Mouse (Mus musculus) heart, adult 8-10 months (tissue): ENCODE measurements around the gene Lilrb4a. TPM values are rescaled to one million over a fixed set of nuclear protein-coding genes. Genes with fewer than 3 reads are reported as not detected.
"Not testable (repeated sequence)": the region's sequence is repeated elsewhere in the genome, so short reads cannot be mapped to it uniquely, and the experiment has no call there.

Experiments
- DNase-seq: peaks from one replicate; pipeline ENCODE4 v3.0.0; 2022; ENCODE audit warnings: low spot score
- total RNA-seq, 4 experiments: library from RNA; stranded (reverse); gene quantifications; 2 replicates each; pipeline ENCODE4 v1.2.4; 2022

The Lilrb4a gene
- total RNA-seq: 1 to 10 TPM in 3 of 4 experiments, under 1 TPM in 1; 0.88 to 5.6 (median 1.7) TPM

DNA sequence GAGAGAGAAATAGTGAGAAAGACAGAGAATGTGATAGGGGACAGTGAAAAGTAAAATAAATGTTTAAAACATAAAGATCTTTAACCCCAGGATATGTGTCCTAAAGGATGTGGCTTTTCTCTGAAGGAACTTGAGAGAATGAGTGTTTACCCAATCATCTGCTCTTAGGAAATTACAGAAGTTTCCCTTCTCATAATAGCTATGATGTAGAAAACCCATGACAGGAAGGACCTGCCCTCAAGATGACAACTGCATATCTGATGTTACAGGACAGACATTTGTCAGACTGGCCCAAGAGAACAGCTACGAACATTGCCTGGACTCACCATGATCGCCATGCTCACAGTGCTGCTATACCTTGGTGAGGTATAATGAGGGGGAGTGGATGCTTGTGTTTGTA is at the start of gene Lilrb4a:
Lilrb4a (plus strand) TSS at position 266 of the 400 bp plus-strand sequence.
- peak; percentile 19 for DNase-seq

DNA sequence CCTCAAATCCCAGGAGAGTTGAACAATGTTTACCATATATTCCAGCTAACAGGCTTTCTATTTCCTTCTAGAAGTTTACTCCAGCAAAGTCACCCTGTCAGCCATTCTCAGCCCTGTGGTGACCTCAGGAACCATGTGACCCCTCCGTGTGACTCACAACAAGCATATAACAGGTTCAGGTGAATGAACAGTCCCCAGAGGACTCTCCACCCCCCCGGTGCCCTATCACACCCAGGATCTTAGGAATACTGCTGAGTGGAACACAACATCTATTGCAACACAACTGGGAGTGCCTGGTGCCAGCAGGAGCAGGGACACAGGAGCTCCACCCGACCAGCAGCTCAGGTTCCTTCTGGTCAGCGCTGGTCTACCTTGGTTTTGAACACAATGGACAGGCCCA is 39.1 kb upstream of the Lilrb4a start:
- no peak for DNase-seq

DNA sequence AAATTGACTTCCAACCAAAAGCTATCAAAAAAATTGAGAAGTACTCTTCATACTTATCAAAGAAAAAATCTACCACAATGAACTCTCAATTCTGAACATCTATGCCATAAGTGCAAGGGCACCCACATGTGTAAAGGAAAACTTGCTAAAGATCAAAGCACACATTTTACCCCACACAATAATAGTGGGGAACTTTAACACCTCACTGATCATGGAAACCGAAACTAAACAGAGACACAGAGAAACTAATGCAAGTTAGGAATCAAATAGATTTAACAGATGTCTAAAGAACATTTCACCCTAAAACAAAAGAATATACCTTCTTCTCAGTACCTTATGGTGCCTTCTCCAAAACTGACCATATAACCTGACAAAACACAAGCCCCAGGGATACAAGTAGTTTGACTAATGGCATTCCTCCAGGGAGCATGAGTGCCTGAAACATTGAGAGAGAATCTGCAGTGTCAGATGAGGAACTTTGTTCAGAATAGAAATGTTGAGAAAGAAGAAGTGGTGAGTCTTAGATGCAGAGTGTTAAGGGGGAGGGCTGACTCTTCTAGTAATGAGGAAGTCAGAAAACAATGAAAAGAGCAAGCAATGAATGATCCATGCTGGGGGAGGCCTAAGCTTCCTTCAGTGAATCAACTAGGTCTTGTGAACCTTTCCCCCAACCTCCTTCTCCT is 37.0 kb upstream of the Lilrb4a start:
- DNase-seq: peak; percentile 40

DNA sequence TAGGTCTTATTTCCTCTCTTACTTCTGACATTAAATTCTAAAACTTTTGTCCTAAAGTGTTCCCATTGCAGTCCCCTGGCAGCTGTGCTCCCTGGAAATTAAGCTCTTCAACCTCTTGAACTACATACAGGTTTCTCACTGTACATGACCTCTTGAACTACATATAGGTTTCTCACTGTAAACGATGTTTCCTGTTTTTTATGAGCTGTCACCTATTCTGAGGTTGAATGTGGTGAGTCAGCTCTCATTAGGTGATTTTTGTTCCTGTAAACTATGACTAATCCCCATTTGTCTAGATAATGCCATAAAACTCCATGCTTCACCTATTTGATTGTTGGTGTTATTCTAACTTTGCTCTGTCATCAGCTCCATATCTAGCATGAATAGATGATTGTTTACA is 36.4 kb upstream of the Lilrb4a start:
- no peak for DNase-seq

DNA sequence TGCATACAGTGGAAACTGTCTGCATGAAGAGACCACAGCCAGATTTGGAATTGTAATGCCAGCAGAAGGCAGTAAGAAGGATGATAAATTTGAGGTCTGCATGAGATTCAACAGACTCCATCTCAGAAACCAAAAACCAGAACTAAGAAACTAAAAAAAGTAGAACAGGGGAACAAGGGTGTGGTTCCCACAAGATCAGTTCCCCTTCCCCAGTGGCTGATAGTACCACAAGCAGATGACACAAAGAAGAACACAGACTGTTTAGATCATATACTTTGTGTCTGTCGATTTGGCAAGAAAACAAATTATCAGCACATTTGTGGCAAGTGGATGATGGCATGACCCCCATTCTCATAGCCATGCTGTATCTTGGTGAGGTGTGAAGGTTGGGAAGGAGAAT is 35.0 kb upstream of the Lilrb4a start:
- peak; percentile 20 for DNase-seq

DNA sequence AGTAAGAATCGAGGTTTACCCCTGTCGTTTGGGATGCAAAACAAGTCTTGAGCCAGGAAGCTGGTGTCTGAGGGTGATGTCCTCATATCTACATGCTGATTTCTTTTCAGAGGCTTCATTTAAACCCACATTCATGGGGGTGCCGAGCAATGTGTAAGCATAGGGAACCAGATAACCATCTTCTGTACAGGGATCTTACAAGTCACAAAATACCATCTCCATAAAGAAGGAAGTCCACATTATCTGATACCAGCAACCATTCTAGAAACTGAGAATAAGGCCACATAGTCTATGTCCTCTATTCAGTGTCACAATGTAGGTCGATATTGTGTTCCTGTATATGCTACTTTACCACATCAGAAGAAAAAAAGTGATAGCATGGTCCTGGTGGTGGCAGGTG is 34.4 kb upstream of the Lilrb4a start:
- DNase-seq: no peak

DNA sequence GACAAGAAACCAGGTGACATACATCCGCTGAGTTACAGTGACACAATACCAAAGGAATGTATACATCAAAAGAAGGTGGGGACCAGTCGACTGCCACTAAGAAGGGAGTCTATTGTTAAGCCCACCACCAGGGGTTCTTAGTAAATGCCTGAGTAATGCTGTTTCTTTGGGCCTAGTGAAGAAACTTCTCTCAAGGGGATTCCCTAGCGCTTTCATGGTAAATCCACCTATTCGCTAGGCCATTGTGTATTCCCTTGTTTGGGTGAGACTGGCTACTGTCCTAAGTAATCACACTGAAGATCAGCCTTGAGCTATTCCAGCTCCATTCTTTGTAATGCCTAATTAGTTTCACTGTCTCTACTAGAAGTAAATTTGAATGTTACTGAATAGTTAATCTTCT is 27.0 kb upstream of the Lilrb4a start:
- DNase-seq: not testable (repeated sequence)

DNA sequence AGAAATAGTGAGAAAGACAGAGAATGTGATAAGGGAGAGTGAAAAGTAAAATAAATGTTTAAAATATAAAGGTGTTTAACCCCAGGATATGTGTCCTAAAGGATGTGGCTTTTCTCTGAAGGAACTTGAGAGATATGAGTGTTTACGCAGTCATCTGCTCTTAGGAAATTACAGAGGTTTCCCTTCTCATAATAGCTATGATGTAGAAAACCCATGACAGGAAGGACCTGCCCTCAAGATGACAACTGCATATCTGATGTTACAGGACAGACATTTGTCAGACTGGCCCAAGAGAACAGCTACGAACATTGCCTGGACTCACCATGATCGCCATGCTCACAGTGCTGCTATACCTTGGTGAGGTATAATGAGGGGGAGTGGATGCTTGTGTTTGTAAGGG is 10.4 kb upstream of the Lilrb4a start, which contains the start of the genes Gm49339 and Lilr4b:
Gm49339 (plus strand) TSS at position 216 of the 400 bp plus-strand sequence.
Lilr4b (plus strand) TSS at position 236 of the 400 bp plus-strand sequence.
- not testable (repeated sequence) for DNase-seq

DNA sequence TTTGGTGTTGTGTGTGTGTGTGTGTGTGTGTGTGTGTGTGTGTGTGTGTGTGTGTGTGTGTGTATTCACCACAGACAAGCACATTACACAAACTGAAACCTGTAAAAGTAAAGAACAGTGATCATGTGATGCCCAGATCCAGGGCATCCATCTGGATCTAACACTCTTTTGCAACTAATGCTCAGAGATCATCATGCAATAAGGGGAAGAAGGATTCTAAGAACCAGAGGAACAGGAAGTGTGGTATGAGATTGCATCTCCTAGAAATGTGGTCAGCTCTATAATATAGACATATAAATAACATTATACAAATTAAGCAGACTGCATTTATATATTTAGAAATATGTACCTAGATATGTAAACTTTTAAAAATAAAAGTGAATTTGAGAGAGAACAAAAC is 29.3 kb downstream of the Lilrb4a start:
- no peak for DNase-seq

DNA sequence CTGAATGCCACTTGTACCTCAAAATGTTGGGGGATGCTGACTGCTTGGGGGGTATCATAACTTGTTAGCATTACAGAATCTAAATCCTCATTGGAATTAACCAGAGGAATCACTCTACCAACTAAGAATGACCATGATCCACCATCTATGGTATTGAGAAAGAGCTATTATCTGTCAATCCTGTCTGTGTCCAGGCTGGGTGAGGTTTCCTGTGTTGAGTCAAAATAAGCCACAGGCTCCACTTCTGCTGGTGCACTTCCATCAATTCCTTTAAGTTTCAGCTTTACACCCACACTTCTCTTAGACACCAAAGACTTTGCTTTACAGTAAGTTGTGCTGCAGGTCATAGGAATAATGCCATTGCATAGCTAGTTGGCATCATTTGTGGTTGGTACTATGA is 30.7 kb downstream of the Lilrb4a start:
- DNase-seq: no peak

DNA sequence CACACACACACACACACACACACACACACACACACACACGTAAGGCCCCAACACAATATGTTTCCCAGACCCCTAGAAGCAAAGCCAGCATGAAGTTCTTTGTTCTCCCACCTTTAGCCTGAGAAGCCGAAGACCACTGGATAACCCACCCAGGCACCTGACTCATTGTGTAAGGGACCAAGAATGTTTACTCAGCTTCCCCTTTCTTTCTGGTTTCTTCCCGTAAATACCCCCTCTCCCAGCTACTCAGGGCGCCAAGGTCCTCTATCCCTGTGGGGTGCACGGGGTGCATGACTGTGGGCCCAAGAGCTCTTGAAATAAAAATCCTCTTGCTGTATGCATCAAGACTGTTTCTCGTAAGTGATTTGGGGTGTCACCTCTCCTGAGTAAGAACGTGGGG is 35.3 kb downstream of the Lilrb4a start:
- no peak for DNase-seq

DNA sequence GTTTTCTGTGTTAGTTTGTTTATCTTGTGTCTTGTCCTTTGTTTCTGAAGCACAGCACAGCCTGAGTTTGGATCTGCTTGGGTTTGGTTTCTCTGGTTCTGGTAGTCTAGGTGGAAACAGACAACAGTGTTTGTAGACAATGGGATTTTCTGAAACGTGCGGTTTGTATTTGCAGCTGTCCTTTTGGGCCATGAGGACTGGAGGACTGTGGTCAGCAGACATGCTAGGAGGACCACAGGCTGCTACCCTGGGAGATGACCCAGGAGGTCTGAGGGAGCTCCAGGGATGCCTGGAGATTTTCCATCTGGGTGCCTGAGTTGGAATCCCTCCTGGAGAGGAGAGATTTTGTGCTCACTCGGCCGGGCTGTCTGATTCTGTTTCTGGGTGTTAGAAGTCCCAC is 35.9 kb downstream of the Lilrb4a start:
- no peak for DNase-seq

DNA sequence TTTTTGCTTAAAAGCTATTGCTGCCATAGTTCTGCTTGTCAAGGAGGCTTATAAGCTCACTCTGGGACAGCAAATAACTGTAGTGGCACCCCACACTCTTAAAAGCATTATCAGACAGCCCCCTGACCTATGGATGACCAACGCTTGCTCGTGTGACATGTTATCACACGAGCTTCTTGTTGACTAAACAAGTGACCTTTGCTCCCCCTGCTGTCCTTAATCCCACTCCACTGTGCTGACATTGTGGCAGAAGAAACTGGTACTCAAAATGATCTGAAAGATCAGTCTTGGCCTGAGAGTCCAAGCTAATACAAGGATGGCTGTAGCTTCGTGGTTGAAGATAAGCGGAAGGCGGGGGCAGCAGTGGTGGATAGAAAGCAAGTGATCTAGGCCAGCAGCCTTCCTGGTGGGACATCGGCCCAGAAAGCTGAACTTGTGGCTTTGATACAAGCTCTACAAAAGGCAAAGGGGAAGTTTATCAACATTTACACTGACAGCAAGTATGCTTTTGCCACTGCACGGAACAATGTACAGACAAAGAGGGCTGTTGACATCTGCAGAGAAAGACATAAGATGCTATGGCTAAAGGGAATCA is 38.2 kb downstream of the Lilrb4a start:
- DNase-seq: no peak

DNA sequence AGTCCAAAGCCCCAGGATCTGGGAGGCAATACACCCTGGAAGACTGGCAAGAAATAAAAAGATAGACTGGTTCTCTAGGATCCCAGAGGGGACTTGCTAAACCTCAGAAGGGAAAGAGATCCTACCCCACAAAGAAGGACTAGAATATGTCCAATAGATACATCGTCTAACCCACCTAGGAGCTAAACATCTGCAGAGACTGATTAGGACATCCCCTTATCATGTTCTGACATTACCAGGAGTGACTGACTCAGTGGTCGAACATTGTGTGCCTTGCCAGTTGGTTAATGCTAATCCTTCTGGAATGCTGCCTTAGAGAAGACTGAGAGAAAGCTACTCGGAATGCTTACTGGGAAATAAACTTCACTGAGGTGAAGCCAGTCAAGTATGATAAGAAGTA is 38.7 kb downstream of the Lilrb4a start:
- no peak for DNase-seq

DNA sequence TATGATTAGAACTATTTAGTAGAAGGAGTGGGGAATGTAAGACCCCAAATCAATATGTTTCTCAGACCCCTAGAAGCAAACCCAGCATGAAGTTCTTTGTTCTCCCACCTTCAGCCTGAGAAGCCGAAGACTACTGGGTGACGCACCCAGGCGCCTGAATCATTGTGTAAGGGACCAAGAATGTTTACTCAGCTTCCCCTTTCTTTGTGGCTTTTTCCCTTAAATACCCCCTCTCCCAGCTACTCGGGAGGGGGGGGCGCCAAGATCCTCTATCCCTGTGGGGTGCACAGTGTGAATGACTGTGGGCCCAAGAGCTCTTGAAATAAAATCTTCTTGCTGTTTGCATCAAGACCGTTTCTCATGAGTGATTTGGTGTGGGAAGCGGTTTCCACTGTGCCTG is 40.1 kb downstream of the Lilrb4a start:
- DNase-seq: no peak

Other genes starting within 250 kb of the Lilrb4a start
- under 1 TPM in 3 of 4 experiments, not detected in 1; 0.34 to 0.75 (median 0.72) TPM for gene Gm49339, start 10.3 kb upstream of the Lilrb4a start, total RNA-seq
- 1 to 10 TPM; 1.1 to 3.8 (median 2.0) TPM for gene Lilr4b, start 10.3 kb upstream of the Lilrb4a start, total RNA-seq
- gene Fam162b, start 99.6 kb downstream of the Lilrb4a start, total RNA-seq: not detected
- not detected for gene Gprc6a, start 140.5 kb downstream of the Lilrb4a start, total RNA-seq
- not detected for gene Rfx6, start 186.8 kb downstream of the Lilrb4a start, total RNA-seq